Mouse (Mus musculus) colon, adult 2 months (tissue): Measurements from ENCODE around the gene Tsr1. TPM values are rescaled to one million over a fixed set of nuclear protein-coding genes. Genes with fewer than 3 reads are reported as not detected.

Source experiments
- polyA plus RNA-seq: library from polyadenylated mRNA; depleted of rRNA; stranded (reverse); fragments of >200 nt; gene quantifications from 2 replicates; pipeline ENCODE4 v1.2.3, GENCODE M21; 2012; rRNA removed

Tsr1 gene
- polyA plus RNA-seq: 7.7 and 10.0 TPM in 2 replicates

GRCm38 (mm10) chr11:74897678-74898516, at the start of gene Tsr1:
Gene Tsr1, plus strand, starts transcription at chr11:74898071.

GRCm38 (mm10) chr11:74896901-74897677, 782 bp upstream of the Tsr1 start, which contains the start of gene Sgsm2:
Gene Sgsm2, minus strand, starts transcription at chr11:74897060.

GRCm38 (mm10) chr11:74925577-74926387, 27.9 kb downstream of the Tsr1 start, which contains the start of the genes Smg6 and Srr:
Gene Smg6, plus strand, starts transcription at chr11:74925823.
Gene Srr, minus strand, starts transcription at chr11:74925948.

Other genes starting within 250 kb of the Tsr1 start
- 69.2 and 80.7 TPM in 2 replicates for gene Cluh, start 248.6 kb upstream of the Tsr1 start, polyA plus RNA-seq
- 9.7 and 11.0 TPM in 2 replicates for gene Pafah1b1, start 173.4 kb upstream of the Tsr1 start, polyA plus RNA-seq
- gene Mettl16, start 127.2 kb upstream of the Tsr1 start, polyA plus RNA-seq: 2.5 and 3.7 TPM in 2 replicates
- gene Mnt, start 67.2 kb upstream of the Tsr1 start, polyA plus RNA-seq: 16.1 and 16.8 TPM in 2 replicates
- 35.4 and 37.0 TPM in 2 replicates for gene Sgsm2, start 1.0 kb upstream of the Tsr1 start, polyA plus RNA-seq
- gene Smg6, start 27.8 kb downstream of the Tsr1 start, polyA plus RNA-seq: 22.2 and 29.8 TPM in 2 replicates
- 3.8 and 6.9 TPM in 2 replicates for gene Srr, start 27.9 kb downstream of the Tsr1 start, polyA plus RNA-seq